Mouse (Mus musculus): ENCODE measurements around the gene Slc9a9.

- TF ChIP-seq POLR2A (IDR thresholded peaks at IDR 0.05; ENCODE audit: borderline replicate concordance, extremely low read depth, low read depth, low read length) (no peak), CTCF (IDR thresholded peaks at IDR 0.05; ENCODE audit: insufficient read depth, low read length) (no peak)
These were observed 171.3 kb downstream of the Slc9a9 start for GRCm38 (mm10) chr9:94840972-94841371.
